Mouse (Mus musculus): ENCODE data around the gene Tat. TPM values are rescaled to one million over a fixed set of nuclear protein-coding genes. Genes with fewer than 3 reads are reported as not detected.

Gene Tat
- polyA plus RNA-seq, 1 experiment, result 0.61 TPM

DNA sequence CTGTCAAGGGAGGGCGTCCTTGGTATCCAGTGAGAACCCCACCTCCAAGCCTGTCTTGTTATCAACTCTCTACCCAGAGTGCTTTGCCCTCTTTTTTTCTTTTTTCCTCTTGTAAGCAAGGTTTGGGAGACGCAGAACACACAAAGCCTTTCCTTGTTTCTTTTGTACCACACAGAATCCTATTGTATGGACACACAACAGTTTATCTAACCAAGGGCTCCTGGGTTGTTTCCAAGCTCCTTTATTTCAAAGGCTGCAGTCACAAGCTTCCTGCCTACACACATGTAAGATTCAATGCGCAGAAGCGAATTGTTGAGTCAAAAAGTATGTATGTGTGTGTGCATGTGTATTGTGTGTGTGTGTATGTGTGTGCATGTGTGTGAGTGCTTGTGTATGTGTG is 44.1 kb downstream of the Tat start:
- DNase-seq, result no peak
- H3K4me1 ChIP-seq (replicated peaks; ENCODE audit: control insufficient read depth, insufficient read depth, low read length), result no peaks in the 10 kb centered on the region
- H3K27ac ChIP-seq (ENCODE audit: control insufficient read depth, insufficient read depth, low read length), result no peak overlapping the region
- TF ChIP-seq CTCF (IDR thresholded peaks at IDR 0.05; ENCODE audit: borderline replicate concordance, control insufficient read depth, extremely low read depth, insufficient read depth, low read length, poor library complexity), result no peak
- TF ChIP-seq POLR2A (IDR thresholded peaks at IDR 0.05; ENCODE audit: control insufficient read depth, extremely low read depth, insufficient read depth, low read length, poor library complexity), result no peak
- no peaks in the 10 kb centered on the region for H3K36me3 ChIP-seq (ENCODE audit: control insufficient read depth, insufficient read depth, low read length)
- 91% methylated on average over 4 of the region's 4 CpGs for WGBS
- no peaks in the 10 kb centered on the region for H3K27me3 ChIP-seq (ENCODE audit: control insufficient read depth, insufficient read depth, low read length)
- H3K4me3 ChIP-seq (ENCODE audit: control insufficient read depth, insufficient read depth, low read length), result no peak overlapping the region

DNA sequence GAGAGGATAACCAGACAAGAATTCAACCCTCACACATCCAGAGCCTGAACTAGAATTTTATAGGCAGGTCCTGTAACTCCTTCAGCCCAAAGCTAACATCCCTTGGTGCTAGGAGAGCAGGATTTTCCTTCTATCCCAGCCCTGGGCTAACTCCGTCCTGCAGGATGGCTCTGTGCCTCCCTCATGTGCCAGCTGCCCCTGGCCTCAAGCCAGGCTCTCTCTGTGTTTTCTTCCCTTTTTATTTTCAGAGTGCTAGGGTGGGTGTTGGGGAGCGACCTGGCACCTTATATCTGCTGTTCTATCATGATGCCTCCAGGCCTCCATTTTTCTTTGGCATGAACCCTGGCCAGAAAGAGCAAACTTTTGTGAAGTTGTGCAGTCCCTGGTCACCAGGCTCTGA is 45.9 kb downstream of the Tat start:
- Histone ChIP-seq H3K36me3 (ENCODE audit: control insufficient read depth, insufficient read depth, low read length) (no peaks in the 10 kb centered on the region), H3K27ac (ENCODE audit: control insufficient read depth, insufficient read depth, low read length) (no peak overlapping the region), H3K4me3 (ENCODE audit: control insufficient read depth, insufficient read depth, low read length) (no peak overlapping the region), H3K27me3 (ENCODE audit: control insufficient read depth, insufficient read depth, low read length) (no peaks in the 10 kb centered on the region), H3K4me1 (replicated peaks; ENCODE audit: control insufficient read depth, insufficient read depth, low read length) (no peaks in the 10 kb centered on the region)
- TF ChIP-seq CTCF (IDR thresholded peaks at IDR 0.05; ENCODE audit: borderline replicate concordance, control insufficient read depth, extremely low read depth, insufficient read depth, low read length, poor library complexity) (no peak), POLR2A (IDR thresholded peaks at IDR 0.05; ENCODE audit: control insufficient read depth, extremely low read depth, insufficient read depth, low read length, poor library complexity) (no peak)
- no peak for DNase-seq
- WGBS, result 64% methylated on average over 2 of the region's 2 CpGs

DNA sequence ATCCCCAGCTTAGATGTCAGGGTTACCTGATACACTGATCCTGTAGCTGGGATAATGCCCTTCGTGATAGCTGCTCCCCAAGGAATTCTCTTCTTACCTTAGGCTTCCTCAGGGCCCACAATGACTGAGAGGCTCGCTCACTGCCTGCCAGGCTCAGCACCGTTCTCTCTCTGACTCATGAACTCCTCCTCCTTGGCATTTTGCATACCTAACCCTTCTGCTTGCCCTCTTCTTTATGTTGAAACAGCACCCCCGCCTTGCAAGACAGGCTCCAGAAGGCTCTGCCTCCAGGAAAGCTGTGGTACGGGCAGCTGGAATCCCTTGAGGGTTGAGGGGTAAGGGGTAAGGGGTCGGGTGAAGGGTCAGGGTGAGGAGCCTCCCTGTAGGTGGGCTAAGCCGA is 49.0 kb downstream of the Tat start:
- no peaks in the 10 kb centered on the region for H3K27me3 ChIP-seq (ENCODE audit: control insufficient read depth, insufficient read depth, low read length)
- no peak for DNase-seq
- WGBS, result 69% methylated on average over 7 of the region's 7 CpGs
- H3K36me3 ChIP-seq (ENCODE audit: control insufficient read depth, insufficient read depth, low read length), result no peaks in the 10 kb centered on the region
- no peaks in the 10 kb centered on the region for H3K4me1 ChIP-seq (replicated peaks; ENCODE audit: control insufficient read depth, insufficient read depth, low read length)
- no peak overlapping the region for H3K27ac ChIP-seq (ENCODE audit: control insufficient read depth, insufficient read depth, low read length)
- no peak overlapping the region for H3K4me3 ChIP-seq (ENCODE audit: control insufficient read depth, insufficient read depth, low read length)
- no peak for TF ChIP-seq CTCF (IDR thresholded peaks at IDR 0.05; ENCODE audit: borderline replicate concordance, control insufficient read depth, extremely low read depth, insufficient read depth, low read length, poor library complexity)
- no peak for TF ChIP-seq POLR2A (IDR thresholded peaks at IDR 0.05; ENCODE audit: control insufficient read depth, extremely low read depth, insufficient read depth, low read length, poor library complexity)

DNA sequence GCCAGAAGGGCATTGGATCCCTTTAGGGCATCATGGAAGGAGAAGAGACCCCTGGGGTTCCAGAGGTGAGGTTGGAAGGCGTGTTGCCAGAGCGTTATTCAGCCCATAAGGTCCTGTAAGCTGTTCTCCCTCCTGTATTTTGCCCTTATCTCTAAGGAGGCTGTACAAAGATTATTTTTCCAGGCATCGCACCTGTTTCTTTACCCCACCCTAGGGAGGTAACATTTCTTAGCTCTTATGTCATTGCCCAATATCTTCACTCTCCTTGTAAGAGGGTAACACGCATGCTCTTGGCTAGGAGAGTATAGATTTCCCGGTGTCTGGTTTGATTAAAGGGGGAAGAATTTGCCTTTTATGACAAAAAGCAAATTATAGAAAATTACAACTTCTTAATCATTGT is 49.4 kb downstream of the Tat start, which contains the start of gene Chst4:
Chst4 (minus strand) TSS at position 82 of the 400 bp plus-strand sequence.
- Histone ChIP-seq H3K36me3 (ENCODE audit: control insufficient read depth, insufficient read depth, low read length) (no peaks in the 10 kb centered on the region), H3K27ac (ENCODE audit: control insufficient read depth, insufficient read depth, low read length) (no peak within 1 kb of the TSS), H3K27me3 (ENCODE audit: control insufficient read depth, insufficient read depth, low read length) (no peaks in the 10 kb centered on the region), H3K4me1 (replicated peaks; ENCODE audit: control insufficient read depth, insufficient read depth, low read length) (no peaks in the 10 kb centered on the region), H3K4me3 (ENCODE audit: control insufficient read depth, insufficient read depth, low read length) (no peak within 1 kb of the TSS)
- no peak for TF ChIP-seq POLR2A (IDR thresholded peaks at IDR 0.05; ENCODE audit: control insufficient read depth, extremely low read depth, insufficient read depth, low read length, poor library complexity)
- no peak for TF ChIP-seq CTCF (IDR thresholded peaks at IDR 0.05; ENCODE audit: borderline replicate concordance, control insufficient read depth, extremely low read depth, insufficient read depth, low read length, poor library complexity)
- WGBS, result 93% methylated on average over 5 of the region's 5 CpGs
- DNase-seq, result no peak

DNA sequence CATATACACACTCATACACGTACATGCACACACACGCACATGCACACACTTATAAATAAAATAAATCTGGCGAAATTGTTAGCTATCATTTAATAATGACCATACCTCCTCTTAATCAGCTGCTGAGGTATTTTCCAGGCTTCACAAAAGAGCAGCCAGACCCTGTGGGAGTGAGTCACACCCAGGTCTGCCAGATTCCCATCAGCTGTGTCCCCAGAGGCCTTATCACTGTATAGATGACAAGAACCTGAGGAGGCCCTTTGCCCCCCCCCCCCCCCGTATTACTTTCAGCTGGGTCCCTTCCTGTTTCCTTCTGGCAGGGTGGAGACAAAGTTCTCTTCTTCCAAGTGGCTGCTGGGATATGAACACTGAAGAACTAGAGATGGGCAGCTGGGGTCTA is 50.3 kb downstream of the Tat start:
- no peak for DNase-seq
- Histone ChIP-seq H3K27ac (ENCODE audit: control insufficient read depth, insufficient read depth, low read length) (no peak overlapping the region), H3K4me3 (ENCODE audit: control insufficient read depth, insufficient read depth, low read length) (no peak overlapping the region), H3K36me3 (ENCODE audit: control insufficient read depth, insufficient read depth, low read length) (no peaks in the 10 kb centered on the region), H3K27me3 (ENCODE audit: control insufficient read depth, insufficient read depth, low read length) (no peaks in the 10 kb centered on the region), H3K4me1 (replicated peaks; ENCODE audit: control insufficient read depth, insufficient read depth, low read length) (no peaks in the 10 kb centered on the region)
- TF ChIP-seq CTCF (IDR thresholded peaks at IDR 0.05; ENCODE audit: borderline replicate concordance, control insufficient read depth, extremely low read depth, insufficient read depth, low read length, poor library complexity) (no peak), POLR2A (IDR thresholded peaks at IDR 0.05; ENCODE audit: control insufficient read depth, extremely low read depth, insufficient read depth, low read length, poor library complexity) (no peak)
- 77% methylated on average over 4 of the region's 4 CpGs for WGBS

Other genes with a start within 250 kb of the Tat start
- gene Ap1g1, start 211.9 kb upstream of the Tat start, polyA plus RNA-seq (2012; rRNA removed), result 40.3 and 42.2 TPM in 2 replicates
- gene Phlpp2, start 121.9 kb upstream of the Tat start, polyA plus RNA-seq (2012; rRNA removed), result 2.2 and 2.7 TPM in 2 replicates
- gene Marveld3, start 28.2 kb upstream of the Tat start, polyA plus RNA-seq (2012; rRNA removed), result 0.43 and 0.50 TPM in 2 replicates
- gene Chst4, start 49.3 kb downstream of the Tat start, polyA plus RNA-seq (2012; rRNA removed), result 1.4 and 2.9 TPM in 2 replicates
- 0.14 and 0.30 TPM in 2 replicates for gene Zfp612, start 89.3 kb downstream of the Tat start, polyA plus RNA-seq (2012; rRNA removed)
- gene Gm21964, start 110.8 kb downstream of the Tat start, polyA plus RNA-seq (2012; rRNA removed), result 0.12 TPM in 1 of 2 replicates, not detected in the other
- not detected in 2 replicates for gene Gm17720, start 112.3 kb downstream of the Tat start, polyA plus RNA-seq (2012; rRNA removed)
- gene Calb2, start 177.8 kb downstream of the Tat start, polyA plus RNA-seq (2012; rRNA removed), result 0.73 and 0.84 TPM in 2 replicates
- gene Cmtr2, start 225.2 kb downstream of the Tat start, polyA plus RNA-seq (2012; rRNA removed), result 5.9 and 6.4 TPM in 2 replicates

Data from thymus, adult 2 months (tissue).